13 mouse cellular contexts compared by ENCODE assay signal in genomic region chr12:73016171-73016570, GRCm38 (mm10). TPM values are rescaled to one million over a fixed set of nuclear protein-coding genes. Genes with fewer than 3 reads are reported as not detected.
"Had no signal": no experiment of that assay in that cellular context is flagged by ENCODE, and none has a peak within 500 bp of the region (broad histone marks: within the 10 kb centered on the region; RNA-seq: fewer than 3 reads in every experiment).

No protein-coding gene starts in this region.

- ATAC-seq: midbrain, embryonic 13.5 days; midbrain, embryonic 15.5 days had no signal

- DNase-seq: lung, adult 18-20 months; lung, embryonic 14.5 days; lung, postnatal 10 days; lung, postnatal 4 days; right cerebral cortex, postnatal 14 days; thymus, adult 2 months; thymus, postnatal 25 days; thymus, postnatal 4 days had no signal

RNA-seq across cellular contexts. Expression of gene Six1, which starts 37.5 kb away (rescaled TPM):
- total RNA-seq: monocyte, adult 5-6 weeks; neutrophil, adult 5-6 weeks had no signal
- polyA plus RNA-seq: spleen, adult 2 months had no signal
